Mouse (Mus musculus) thymus, postnatal 14 days (tissue): ENCODE results near the gene Phldb2.

Source experiments
- DNase-seq: peaks from one replicate; pipeline ENCODE4 v3.0.0; 2021

Phldb2 gene

GRCm38 (mm10) chr16:45787650-45788049 lies 165.7 kb downstream of the Phldb2 start:
- no peak for DNase-seq

- DNase-seq, result peak; percentile 60
Observed at GRCm38 (mm10) chr16:45786639-45787038, 166.8 kb downstream of the Phldb2 start.

- DNase-seq, result peak; percentile 33
Observed at GRCm38 (mm10) chr16:45780001-45780400, 173.4 kb downstream of the Phldb2 start.

GRCm38 (mm10) chr16:45774813-45775212 lies 178.6 kb downstream of the Phldb2 start:
- no peak for DNase-seq

- DNase-seq, result no peak
Observed at GRCm38 (mm10) chr16:45770914-45771313, 182.5 kb downstream of the Phldb2 start.

- no peak for DNase-seq
Observed at GRCm38 (mm10) chr16:45767853-45768640, 185.4 kb downstream of the Phldb2 start.

GRCm38 (mm10) chr16:45767434-45767833 lies 186.0 kb downstream of the Phldb2 start:
- no peak for DNase-seq

GRCm38 (mm10) chr16:45765801-45766494 lies 187.4 kb downstream of the Phldb2 start:
- no peak for DNase-seq

GRCm38 (mm10) chr16:45765102-45765501 lies 188.3 kb downstream of the Phldb2 start:
- no peak for DNase-seq

GRCm38 (mm10) chr16:45762859-45763505 lies 190.4 kb downstream of the Phldb2 start:
- no peak for DNase-seq

GRCm38 (mm10) chr16:45761425-45761824 lies 192.0 kb downstream of the Phldb2 start:
- no peak for DNase-seq

- no peak for DNase-seq
Observed at GRCm38 (mm10) chr16:45758726-45759269, 194.6 kb downstream of the Phldb2 start.

- DNase-seq, result no peak
Observed at GRCm38 (mm10) chr16:45757421-45758078, 195.8 kb downstream of the Phldb2 start.

GRCm38 (mm10) chr16:45756855-45757254 lies 196.5 kb downstream of the Phldb2 start:
- DNase-seq, result peak; percentile 57

- DNase-seq, result no peak
Observed at GRCm38 (mm10) chr16:45743591-45744144, 209.7 kb downstream of the Phldb2 start.

- peak; percentile 99 for DNase-seq
Observed at GRCm38 (mm10) chr16:45742615-45743476, 210.6 kb downstream of the Phldb2 start, which contains the start of gene Abhd10. Gene Abhd10, minus strand, starts transcription at chr16:45742955.

GRCm38 (mm10) chr16:45737880-45738279 lies 215.5 kb downstream of the Phldb2 start:
- no peak for DNase-seq

GRCm38 (mm10) chr16:45736724-45737123 lies 216.7 kb downstream of the Phldb2 start:
- DNase-seq, result no peak

- DNase-seq, result no peak
Observed at GRCm38 (mm10) chr16:45729163-45729562, 224.2 kb downstream of the Phldb2 start.

- no peak for DNase-seq
Observed at GRCm38 (mm10) chr16:45724742-45725102, 228.7 kb downstream of the Phldb2 start.

- DNase-seq, result peak; percentile 27
Observed at GRCm38 (mm10) chr16:45724061-45724741, 229.2 kb downstream of the Phldb2 start, which contains the start of gene Tagln3. Gene Tagln3, minus strand, starts transcription at chr16:45724608.
